Mouse (Mus musculus) bone marrow, adult 2 months (tissue): ENCODE measurements around the gene Tmem178. TPM values are rescaled to one million over a fixed set of nuclear protein-coding genes. Genes with fewer than 3 reads are reported as not detected.

Experiments used
- H3K27ac ChIP-seq: fragments of 200-500 bp; 2 replicates; pipeline ENCODE4 v1.5.1; 2012; ENCODE audit warnings: low read depth, mild to moderate bottlenecking, control low read depth, inconsistent platforms, low read length; ENCODE audit not compliant: control insufficient read depth, poor library complexity, insufficient read depth
- H3K4me1 ChIP-seq: fragments of 200-500 bp; 2 replicates; pipeline ENCODE4 v1.6.1; 2011; ENCODE audit warnings: low read length; ENCODE audit not compliant: control insufficient read depth, insufficient read depth
- H3K4me3 ChIP-seq: fragments of 200-500 bp; replicated peaks from 2 replicates; pipeline ENCODE3; 2011; ENCODE audit warnings: mild to moderate bottlenecking, low read depth, low read length, control low read depth; ENCODE audit not compliant: control insufficient read depth
- CTCF ChIP-seq: fragments of 200-500 bp; IDR thresholded peaks from 2 replicates; pipeline ENCODE4 v1.5.1; 2011; ENCODE audit warnings: low read length, control low read depth; ENCODE audit not compliant: control insufficient read depth, insufficient read depth
- POLR2A ChIP-seq: fragments of 200-500 bp; IDR thresholded peaks from 2 replicates; pipeline ENCODE4 v1.6.1; 2011; ENCODE audit warnings: low read depth, mild to moderate bottlenecking, control low read depth, low read length, borderline replicate concordance; ENCODE audit not compliant: control insufficient read depth
- WGBS: fragments of 180-500 bp; shearing (Covaris S2); methylation state at CpG from one replicate; pipeline ENCODE4 v1.1.7; 2018; 5-methylcytosine and 5-hydroxymethylcytosine counted together
- polyA plus RNA-seq: library from polyadenylated mRNA; stranded (reverse); fragments of >200 nt; gene quantifications from 2 replicates; pipeline ENCODE4 v1.2.4, GENCODE M21; 2011; ENCODE audit warnings: low replicate concordance; ENCODE audit not compliant: missing spikeins, insufficient read depth, insufficient read length

The Tmem178 gene
- polyA plus RNA-seq, 1 experiment: 3.0 TPM

GRCm38 (mm10) chr17:80970716-80971115, 26.3 kb downstream of the Tmem178 start:
- WGBS: 77% methylated on average over 10 of the region's 10 CpGs
- H3K27ac ChIP-seq: no peak overlapping the region

GRCm38 (mm10) chr17:80972891-80973290, 28.5 kb downstream of the Tmem178 start:
- no peak for TF ChIP-seq CTCF
- TF ChIP-seq POLR2A: no peak
- 82% methylated on average over 7 of the region's 7 CpGs for WGBS
- H3K4me3 ChIP-seq: no peak overlapping the region
- H3K4me1 ChIP-seq: no peaks in the 10 kb centered on the region
- no peak overlapping the region for H3K27ac ChIP-seq

More at GRCm38 (mm10) chr17:80970716-80971115, 26.3 kb downstream of the Tmem178 start:
- Histone ChIP-seq H3K4me3 (no peak overlapping the region), H3K4me1 (no peaks in the 10 kb centered on the region)
- TF ChIP-seq CTCF: no peak
- TF ChIP-seq POLR2A: no peak

GRCm38 (mm10) chr17:80977245-80977644, 32.8 kb downstream of the Tmem178 start:
- 86% methylated on average over 5 of the region's 5 CpGs for WGBS
- H3K4me3 ChIP-seq: no peak overlapping the region
- TF ChIP-seq CTCF (no peak), POLR2A (no peak)

GRCm38 (mm10) chr17:80980096-80980495, 35.7 kb downstream of the Tmem178 start:
- 89% methylated on average over 10 of the region's 10 CpGs for WGBS
- no peak overlapping the region for H3K27ac ChIP-seq
- no peaks in the 10 kb centered on the region for H3K4me1 ChIP-seq
- TF ChIP-seq CTCF (no peak), POLR2A (no peak)
- no peak overlapping the region for H3K4me3 ChIP-seq

More at GRCm38 (mm10) chr17:80977245-80977644, 32.8 kb downstream of the Tmem178 start:
- Histone ChIP-seq H3K27ac (no peak overlapping the region), H3K4me1 (no peaks in the 10 kb centered on the region)

GRCm38 (mm10) chr17:80981721-80982411, 37.4 kb downstream of the Tmem178 start:
- Histone ChIP-seq H3K4me3 (no peak overlapping the region), H3K27ac (no peak overlapping the region), H3K4me1 (no peaks in the 10 kb centered on the region)
- 80% methylated on average over 12 of the region's 12 CpGs for WGBS
- TF ChIP-seq POLR2A: no peak
- TF ChIP-seq CTCF: no peak

- no peak overlapping the region for H3K4me3 ChIP-seq
- H3K27ac ChIP-seq: no peak overlapping the region
- TF ChIP-seq POLR2A (no peak), CTCF (peak; percentile 50)
- WGBS: 7% methylated on average over 8 of the region's 8 CpGs
- H3K4me1 ChIP-seq: no peaks in the 10 kb centered on the region
Observed at GRCm38 (mm10) chr17:80982412-80982787, 38.0 kb downstream of the Tmem178 start.

GRCm38 (mm10) chr17:80982976-80983375, 38.5 kb downstream of the Tmem178 start:
- Histone ChIP-seq H3K4me3 (no peak overlapping the region), H3K4me1 (no peaks in the 10 kb centered on the region), H3K27ac (no peak overlapping the region)
- 75% methylated on average over 10 of the region's 10 CpGs for WGBS
- TF ChIP-seq POLR2A (no peak), CTCF (no peak)

GRCm38 (mm10) chr17:80991535-80992127, 47.2 kb downstream of the Tmem178 start:
- no peaks in the 10 kb centered on the region for H3K4me1 ChIP-seq
- WGBS: 84% methylated on average over 8 of the region's 8 CpGs
- TF ChIP-seq CTCF: no peak
- no peak for TF ChIP-seq POLR2A
- no peak overlapping the region for H3K27ac ChIP-seq
- H3K4me3 ChIP-seq: no peak overlapping the region

GRCm38 (mm10) chr17:80997226-80997625, 52.8 kb downstream of the Tmem178 start:
- Histone ChIP-seq H3K4me3 (no peak overlapping the region), H3K4me1 (no peaks in the 10 kb centered on the region), H3K27ac (no peak overlapping the region)
- no peak for TF ChIP-seq POLR2A
- no peak for TF ChIP-seq CTCF
- WGBS: 42% methylated on average over 2 of the region's 2 CpGs
